Mouse (Mus musculus): ENCODE data around the gene Klhl31.

- no peak for TF ChIP-seq CTCF (conservative IDR thresholded peaks at IDR 0.05; ENCODE audit: insufficient read depth, insufficient read length, low read depth, low read length)
- TF ChIP-seq POLR2A (IDR thresholded peaks at IDR 0.05; ENCODE audit: low read depth, low read length) = no peak
Observed at GRCm38 (mm10) chr9:77632432-77632831, 3.9 kb upstream of the Klhl31 start.

Data from kidney, adult 2 months (tissue).